Mouse (Mus musculus): ENCODE measurements around the gene Defb10. TPM values are rescaled to one million over a fixed set of nuclear protein-coding genes. Genes with fewer than 3 reads are reported as not detected.
"Not testable (repeated sequence)": the region's sequence is repeated elsewhere in the genome, so short reads cannot be mapped to it uniquely, and the experiment has no call there.

The Defb10 gene
- total RNA-seq (2021): not detected
- long read RNA-seq, experiment 1: 0 reads
- long read RNA-seq, experiment 2: 0 reads

DNA sequence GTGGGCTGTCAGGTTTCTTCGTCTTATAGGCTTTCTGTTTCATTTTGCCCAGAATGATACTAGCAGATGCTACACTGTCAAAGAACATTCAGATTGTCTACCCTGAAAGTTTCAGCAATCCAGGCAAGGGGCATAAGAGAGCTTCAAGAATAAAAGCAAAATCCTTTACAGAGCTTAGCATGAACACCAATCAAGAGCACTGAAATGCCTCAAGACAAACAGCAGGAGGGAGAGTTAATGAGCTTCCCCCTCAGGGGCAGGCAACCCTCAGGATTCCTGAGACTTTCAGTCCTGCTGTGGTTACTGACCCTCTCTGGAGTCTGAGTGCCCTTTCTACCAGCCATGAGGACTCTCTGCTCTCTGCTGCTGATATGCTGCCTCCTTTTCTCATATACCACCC is at the start of gene Defb10:
Defb10 (plus strand) TSS at position 316 of the 400 bp plus-strand sequence.
- DNase-seq; H3K27ac ChIP-seq; intact Hi-C loops (cut with DNase I); H3K4me3 ChIP-seq: not testable (repeated sequence)

DNA sequence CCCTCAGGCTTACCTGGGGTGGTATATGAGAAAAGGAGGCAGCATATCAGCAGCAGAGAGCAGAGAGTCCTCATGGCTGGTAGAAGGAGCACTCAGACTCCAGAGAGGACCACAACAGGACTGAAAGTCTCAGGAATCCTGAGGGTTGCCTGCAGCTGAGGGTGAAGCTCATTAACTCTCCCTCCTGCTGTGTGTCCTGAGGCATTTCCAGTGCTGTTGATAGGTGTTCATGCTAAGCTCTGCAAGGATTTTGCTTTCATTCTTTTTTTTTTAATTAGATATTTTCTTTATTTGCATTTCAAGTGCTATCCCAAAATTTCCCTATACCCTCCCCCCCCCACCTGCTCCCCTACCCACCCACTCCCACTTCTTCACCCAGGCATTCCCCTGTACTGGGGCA is 26.6 kb downstream of the Defb10 start, which contains the start of gene Defb9:
Defb9 (minus strand) TSS at position 101 of the 400 bp plus-strand sequence.
- H3K27ac ChIP-seq; H3K4me3 ChIP-seq; DNase-seq; intact Hi-C loops (cut with DNase I): not testable (repeated sequence)

DNA sequence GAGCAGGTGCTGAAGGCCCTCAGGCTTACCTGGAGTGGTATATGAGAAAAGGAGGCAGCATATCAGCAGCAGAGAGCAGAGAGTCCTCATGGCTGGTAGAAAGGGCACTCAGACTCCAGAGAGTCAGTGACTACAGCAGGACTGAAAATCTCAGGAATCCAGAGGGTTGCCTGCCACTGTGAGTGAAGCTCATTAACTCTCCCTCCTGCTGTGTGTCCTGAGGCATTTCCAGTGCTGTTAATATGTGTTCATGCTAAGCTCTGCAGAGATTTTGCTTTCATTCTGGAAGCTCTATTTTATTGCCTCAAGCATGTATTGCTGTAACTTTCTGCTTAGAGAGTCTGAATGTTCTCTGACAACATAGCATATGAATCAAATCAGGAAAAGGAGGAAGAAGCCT is 47.6 kb downstream of the Defb10 start, which contains the start of gene Defb11:
Defb11 (minus strand) TSS at position 123 of the 400 bp plus-strand sequence.
- H3K27ac ChIP-seq; H3K4me3 ChIP-seq; DNase-seq; intact Hi-C loops (cut with DNase I): not testable (repeated sequence)

Other genes with a start within 250 kb of the Defb10 start
- gene Defa26, start 240.7 kb upstream of the Defb10 start, total RNA-seq (2021): not detected
- gene Defa17, start 203.1 kb upstream of the Defb10 start, total RNA-seq (2021): not detected
- not detected for gene Defa34, start 193.1 kb upstream of the Defb10 start, total RNA-seq (2021)
- gene AY761184, start 155.3 kb upstream of the Defb10 start, total RNA-seq (2021): not detected
- gene Defa24, start 124.4 kb upstream of the Defb10 start, total RNA-seq (2021): not detected
- gene Defb50, start 35.4 kb upstream of the Defb10 start, total RNA-seq (2021): not detected
- gene Defb2, start 19.0 kb upstream of the Defb10 start, total RNA-seq (2021): not detected
- not detected for gene Defb9, start 26.5 kb downstream of the Defb10 start, total RNA-seq (2021)
- gene Defb11, start 47.5 kb downstream of the Defb10 start, total RNA-seq (2021): not detected
- not detected for gene Defb15, start 73.8 kb downstream of the Defb10 start, total RNA-seq (2021)
- not detected for gene Defb35, start 79.5 kb downstream of the Defb10 start, total RNA-seq (2021)
- gene Defb13, start 87.9 kb downstream of the Defb10 start, total RNA-seq (2021): not detected
- gene Fam90a1a, start 99.8 kb downstream of the Defb10 start, total RNA-seq (2021): not detected
- not detected for gene Ccdc70, start 110.9 kb downstream of the Defb10 start, total RNA-seq (2021)
- under 1 TPM in 1 of 2 experiments, not detected in 1; 0.06 TPM for gene Atp7b, start 201.4 kb downstream of the Defb10 start, total RNA-seq (2021)
- 1 to 10 TPM; 6.1 to 7.6 TPM for gene Alg11, start 201.8 kb downstream of the Defb10 start, total RNA-seq (2021)

All from gastrocnemius, adult 2 months (tissue).